Mouse (Mus musculus): ENCODE results near the gene Tspan4. TPM values are rescaled to one million over a fixed set of nuclear protein-coding genes. Genes with fewer than 3 reads are reported as not detected.
A peak's percentile ranks its signal among the peaks of the same experiment; 100 is the strongest.

Tspan4 gene
- total and polyA plus RNA-seq, 2 experiments from 2014 or later: 54.9 to 79.6 TPM

GRCm38 (mm10) chr7:141483114-141483653, 8.1 kb downstream of the Tspan4 start:
- Histone ChIP-seq H3K27ac (ENCODE audit: low read depth, low read length) (no peak overlapping the region), H3K36me3 (ENCODE audit: insufficient read depth) (no peaks in the 10 kb centered on the region), H3K4me3 (ENCODE audit: low read depth, low read length) (peak overlapping the region; percentile 60; the same call in 1 of the 2 replicates), H3K9ac (no peak overlapping the region), H3K9me3 (ENCODE audit: low read length) (no peaks in the 10 kb centered on the region), H3K4me1 (ENCODE audit: insufficient read depth) (0 out of 2 replicates have a peak, but pooled peaks cover 4% of the 10 kb centered on the region), H3K27me3 (ENCODE audit: insufficient read depth, low read length) (no peaks in the 10 kb centered on the region; the same call in 1 of the 2 replicates), H3K4me2 (ENCODE audit: low read depth) (peak overlapping the region; percentile 94)
- 76% methylated on average over 6 of the region's 6 CpGs for WGBS
- DNase-seq (no peak), ATAC-seq (no peak)
- no peak for TF ChIP-seq CTCF (IDR thresholded peaks at IDR 0.05; ENCODE audit: low read depth)

- WGBS: 75% methylated on average over 5 of the region's 5 CpGs
- no peak overlapping the region for H3K4me2 ChIP-seq (ENCODE audit: low read depth)
Observed at GRCm38 (mm10) chr7:141484186-141485120, 9.4 kb downstream of the Tspan4 start.

GRCm38 (mm10) chr7:141485186-141485585, 10.1 kb downstream of the Tspan4 start:
- Histone ChIP-seq H3K9ac (no peak overlapping the region), H3K27me3 (ENCODE audit: insufficient read depth, low read length) (no peaks in the 10 kb centered on the region; the same call in 1 of the 2 replicates), H3K4me1 (ENCODE audit: insufficient read depth) (0 out of 2 replicates have a peak, but pooled peaks cover 4% of the 10 kb centered on the region), H3K4me3 (ENCODE audit: low read depth, low read length) (no peak overlapping the region), H3K27ac (ENCODE audit: low read depth, low read length) (no peak overlapping the region), H3K4me2 (ENCODE audit: low read depth) (no peak overlapping the region), H3K36me3 (ENCODE audit: insufficient read depth) (no peaks in the 10 kb centered on the region), H3K9me3 (ENCODE audit: low read length) (no peaks in the 10 kb centered on the region)
- TF ChIP-seq CTCF (IDR thresholded peaks at IDR 0.05; ENCODE audit: low read depth): no peak
- no peak for ATAC-seq
- WGBS: 73% methylated on average over 2 of the region's 2 CpGs
- no peak for DNase-seq

More at GRCm38 (mm10) chr7:141484186-141485120, 9.4 kb downstream of the Tspan4 start:
- Histone ChIP-seq H3K27ac (ENCODE audit: low read depth, low read length) (no peak overlapping the region), H3K4me3 (ENCODE audit: low read depth, low read length) (no peak overlapping the region), H3K36me3 (ENCODE audit: insufficient read depth) (no peaks in the 10 kb centered on the region), H3K4me1 (ENCODE audit: insufficient read depth) (0 out of 2 replicates have a peak, but pooled peaks cover 4% of the 10 kb centered on the region), H3K27me3 (ENCODE audit: insufficient read depth, low read length) (no peaks in the 10 kb centered on the region; the same call in 1 of the 2 replicates), H3K9me3 (ENCODE audit: low read length) (no peaks in the 10 kb centered on the region), H3K9ac (no peak overlapping the region)
- DNase-seq (no peak), ATAC-seq (no peak)
- no peak for TF ChIP-seq CTCF (IDR thresholded peaks at IDR 0.05; ENCODE audit: low read depth)

GRCm38 (mm10) chr7:141485606-141486005, 10.6 kb downstream of the Tspan4 start:
- Histone ChIP-seq H3K9ac (no peak overlapping the region), H3K9me3 (ENCODE audit: low read length) (no peaks in the 10 kb centered on the region), H3K27me3 (ENCODE audit: insufficient read depth, low read length) (no peaks in the 10 kb centered on the region), H3K4me3 (ENCODE audit: low read depth, low read length) (no peak overlapping the region), H3K4me1 (ENCODE audit: insufficient read depth) (0 out of 2 replicates have a peak, but pooled peaks cover 4% of the 10 kb centered on the region), H3K4me2 (ENCODE audit: low read depth) (no peak overlapping the region), H3K36me3 (ENCODE audit: insufficient read depth) (no peaks in the 10 kb centered on the region), H3K27ac (ENCODE audit: low read depth, low read length) (no peak overlapping the region)
- WGBS: 54% methylated on average over 2 of the region's 2 CpGs
- DNase-seq (no peak), ATAC-seq (no peak)
- no peak for TF ChIP-seq CTCF (IDR thresholded peaks at IDR 0.05; ENCODE audit: low read depth)

GRCm38 (mm10) chr7:141486239-141486638, 11.2 kb downstream of the Tspan4 start:
- Histone ChIP-seq H3K36me3 (ENCODE audit: insufficient read depth) (no peaks in the 10 kb centered on the region), H3K4me3 (ENCODE audit: low read depth, low read length) (no peak overlapping the region), H3K9me3 (ENCODE audit: low read length) (no peaks in the 10 kb centered on the region), H3K9ac (no peak overlapping the region), H3K4me1 (ENCODE audit: insufficient read depth) (0 out of 2 replicates have a peak, but pooled peaks cover 4% of the 10 kb centered on the region), H3K27me3 (ENCODE audit: insufficient read depth, low read length) (no peaks in the 10 kb centered on the region), H3K4me2 (ENCODE audit: low read depth) (no peak overlapping the region), H3K27ac (ENCODE audit: low read depth, low read length) (no peak overlapping the region)
- 83% methylated on average over 1 of the region's 1 CpGs for WGBS
- DNase-seq: no peak
- no peak for ATAC-seq
- TF ChIP-seq CTCF (IDR thresholded peaks at IDR 0.05; ENCODE audit: low read depth): no peak

GRCm38 (mm10) chr7:141487141-141487540, 12.1 kb downstream of the Tspan4 start:
- ATAC-seq (no peak), DNase-seq (no peak)
- 90% methylated on average over 7 of the region's 7 CpGs for WGBS
- H3K4me2 ChIP-seq (ENCODE audit: low read depth): no peak overlapping the region
- H3K27me3 ChIP-seq (ENCODE audit: insufficient read depth, low read length): no peaks in the 10 kb centered on the region
- no peak overlapping the region for H3K27ac ChIP-seq (ENCODE audit: low read depth, low read length)
- peaks cover 5% of the 10 kb centered on the region; the same call in 1 of the 2 replicates for H3K36me3 ChIP-seq (ENCODE audit: insufficient read depth)
- no peaks in the 10 kb centered on the region for H3K4me1 ChIP-seq (ENCODE audit: insufficient read depth)
- no peak for TF ChIP-seq CTCF (IDR thresholded peaks at IDR 0.05; ENCODE audit: low read depth)
- no peaks in the 10 kb centered on the region for H3K9me3 ChIP-seq (ENCODE audit: low read length)
- H3K4me3 ChIP-seq (ENCODE audit: low read depth, low read length): no peak overlapping the region
- H3K9ac ChIP-seq: no peak overlapping the region

- WGBS: 79% methylated on average over 2 of the region's 2 CpGs
- Histone ChIP-seq H3K9me3 (ENCODE audit: low read length) (no peaks in the 10 kb centered on the region), H3K27ac (ENCODE audit: low read depth, low read length) (no peak overlapping the region), H3K4me3 (ENCODE audit: low read depth, low read length) (no peak overlapping the region), H3K9ac (no peak overlapping the region), H3K4me2 (ENCODE audit: low read depth) (no peak overlapping the region), H3K27me3 (ENCODE audit: insufficient read depth, low read length) (no peaks in the 10 kb centered on the region), H3K4me1 (ENCODE audit: insufficient read depth) (no peaks in the 10 kb centered on the region), H3K36me3 (ENCODE audit: insufficient read depth) (peaks cover 29% of the 10 kb centered on the region)
- TF ChIP-seq CTCF (IDR thresholded peaks at IDR 0.05; ENCODE audit: low read depth): peak; percentile 17; the same call in 1 of the 2 replicates
- no peak for ATAC-seq
- no peak for DNase-seq
Observed at GRCm38 (mm10) chr7:141491151-141491550, 16.1 kb downstream of the Tspan4 start.

All from forebrain, postnatal 0 days (tissue).